Mouse (Mus musculus) myocyte (in vitro differentiated cells): Measurements from ENCODE around the gene Zfyve1.

Experiments used
- CEBPB ChIP-seq: IDR thresholded peaks from 2 replicates; pipeline ENCODE4 v1.6.1; 2011; ENCODE audit warnings: mild to moderate bottlenecking, moderate library complexity; ENCODE audit not compliant: poor library complexity, insufficient read depth, severe bottlenecking
- E2F4 ChIP-seq: IDR thresholded peaks from one replicate; pipeline ENCODE4 v1.6.1; 2011; ENCODE audit warnings: mild to moderate bottlenecking, control low read depth, moderate library complexity; ENCODE audit not compliant: insufficient read depth
- MAX ChIP-seq: IDR thresholded peaks from one replicate; pipeline ENCODE4 v1.6.1; 2011; ENCODE audit warnings: low read depth, mild to moderate bottlenecking, control low read depth
- POLR2A ChIP-seq: IDR thresholded peaks from one replicate; pipeline ENCODE4 v1.6.1; 2011; ENCODE audit warnings: low read depth, mild to moderate bottlenecking, control low read depth, moderate library complexity; ENCODE audit not compliant: insufficient read length
- POLR2AphosphoS2 ChIP-seq: IDR thresholded peaks from one replicate; pipeline ENCODE4 v1.6.1; 2011; ENCODE audit warnings: low read depth, control low read depth; ENCODE audit not compliant: insufficient read length
- TCF12 ChIP-seq: IDR thresholded peaks from one replicate; pipeline ENCODE4 v1.6.1; 2011; ENCODE audit warnings: mild to moderate bottlenecking, control low read depth; ENCODE audit not compliant: poor library complexity, insufficient read depth, severe bottlenecking

DNA sequence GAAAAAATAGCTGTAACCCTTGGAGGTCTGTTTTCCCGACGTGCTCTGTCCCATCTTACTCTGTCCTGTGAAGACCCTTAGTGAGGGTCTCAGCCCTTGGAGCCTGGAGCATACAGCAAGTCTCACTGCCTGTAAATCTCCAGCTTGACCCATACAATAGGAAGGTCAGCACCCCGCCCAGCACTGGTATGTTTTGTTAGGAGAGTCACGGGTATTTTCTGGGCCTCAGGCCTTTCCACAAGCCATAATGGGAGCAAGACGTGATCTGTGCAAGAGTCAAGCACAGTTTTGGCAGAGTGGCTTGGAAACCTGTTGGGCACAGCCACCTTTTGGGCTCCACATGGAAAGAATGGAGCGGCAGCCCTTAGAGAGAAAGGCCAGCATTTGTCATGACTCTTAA, 69.2 kb downstream of the Zfyve1 start:
- no peak for TF ChIP-seq POLR2A
- TF ChIP-seq MAX, result no peak
- no peak for TF ChIP-seq E2F4
- TF ChIP-seq CEBPB, result no peak
- TF ChIP-seq TCF12, result no peak
- TF ChIP-seq POLR2AphosphoS2, result no peak
